Mouse (Mus musculus) heart, embryonic 12.5 days (tissue): ENCODE results near the gene Larp1b. TPM values are rescaled to one million over a fixed set of nuclear protein-coding genes. Genes with fewer than 3 reads are reported as not detected.

ENCODE experiments used
- ATAC-seq: fragments of 200-750 bp; cut with Nextera tagmentation; 2 replicates; pipeline ENCODE4 v1.8.0; 2017; ENCODE audit warnings: moderate TSS enrichment, moderate library complexity; ENCODE audit not compliant: insufficient number of reproducible peaks, low FRiP score
- H3K27ac ChIP-seq: fragments of 300-500 bp; sonication (generic); 2 replicates; pipeline ENCODE4 v1.5.1; 2016; ENCODE audit warnings: mild to moderate bottlenecking, moderate library complexity; ENCODE audit not compliant: poor library complexity, severe bottlenecking
- H3K27me3 ChIP-seq: fragments of 300-500 bp; sonication (generic); replicated peaks from 2 replicates; pipeline ENCODE4 v1.6.1; 2016; ENCODE audit warnings: mild to moderate bottlenecking, moderate library complexity
- H3K36me3 ChIP-seq: fragments of 300-500 bp; sonication (generic); 2 replicates; pipeline ENCODE4 v1.6.1; 2016; ENCODE audit warnings: mild to moderate bottlenecking, moderate library complexity
- H3K4me1 ChIP-seq: fragments of 300-500 bp; sonication (generic); replicated peaks from 2 replicates; pipeline ENCODE4 v1.6.1; 2016; ENCODE audit warnings: mild to moderate bottlenecking
- H3K4me2 ChIP-seq: fragments of 300-500 bp; sonication (generic); 2 replicates; pipeline ENCODE4 v1.6.1; 2016; ENCODE audit warnings: mild to moderate bottlenecking, moderate library complexity
- H3K4me3 ChIP-seq: fragments of 300-500 bp; sonication (generic); 2 replicates; pipeline ENCODE4 v1.5.1; 2016; ENCODE audit warnings: mild to moderate bottlenecking
- H3K9ac ChIP-seq: fragments of 300-500 bp; sonication (generic); 2 replicates; pipeline ENCODE4 v1.6.1; 2016; ENCODE audit warnings: mild to moderate bottlenecking, moderate library complexity
- H3K9me3 ChIP-seq: fragments of 300-500 bp; sonication (generic); replicated peaks from 2 replicates; pipeline ENCODE4 v1.6.1; 2016; ENCODE audit warnings: mild to moderate bottlenecking, moderate library complexity
- WGBS: fragments of 180-500 bp; shearing (Covaris S2); methylation state at CpG from one replicate; pipeline ENCODE4 v1.1.7; 2016; 5-methylcytosine and 5-hydroxymethylcytosine counted together
- polyA plus RNA-seq: library from polyadenylated mRNA; unstranded; fragments of >200 nt; fragmentation: Nextera tagmentation; extraction: Ambion mirVana; gene quantifications from 2 replicates; pipeline ENCODE4 v1.2.1, GENCODE M21; 2016

Gene Larp1b
- polyA plus RNA-seq, 1 experiment from 2014 or later = 10.6 TPM

- Histone ChIP-seq H3K9ac (peak within 1 kb of the TSS; percentile 96), H3K4me1 (peaks cover 12% of the 10 kb centered on the region), H3K27me3 (no peaks in the 10 kb centered on the region), H3K9me3 (no peaks in the 10 kb centered on the region), H3K36me3 (peaks cover 8% of the 10 kb centered on the region; the same call in 1 of the 2 replicates), H3K4me2 (peak within 1 kb of the TSS; percentile 89), H3K4me3 (peak within 1 kb of the TSS; percentile 97), H3K27ac (peak within 1 kb of the TSS; percentile 96)
- WGBS = under 1% methylated on average over 88 of the region's 95 CpGs
- peak; percentile 97 for ATAC-seq
Observed at GRCm38 (mm10) chr3:41082885-41083789, 133.5 kb downstream of the Larp1b start, which contains the start of gene Pgrmc2. Gene Pgrmc2 (minus strand): TSS chr3:41083046.

DNA sequence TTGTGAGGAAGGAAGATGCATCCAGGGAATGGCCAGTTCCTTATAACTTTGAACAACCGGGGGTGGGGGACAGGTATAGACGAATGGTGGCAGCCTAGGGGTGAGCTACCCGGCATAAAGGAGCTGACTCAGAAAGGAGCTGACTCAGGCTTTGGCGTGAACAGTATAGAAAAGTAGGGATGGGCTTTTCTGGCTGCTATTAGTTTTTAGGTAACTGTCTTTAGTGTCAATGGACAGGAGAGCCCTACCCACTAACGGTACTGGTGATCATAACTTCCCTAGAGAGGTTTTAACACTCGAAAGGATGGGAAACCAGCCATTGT is 134.1 kb downstream of the Larp1b start:
- Histone ChIP-seq H3K27me3 (no peaks in the 10 kb centered on the region), H3K9ac (peak overlapping the region; percentile 95), H3K27ac (peak overlapping the region; percentile 96), H3K4me1 (peaks cover 12% of the 10 kb centered on the region), H3K4me3 (peak overlapping the region; percentile 97), H3K9me3 (no peaks in the 10 kb centered on the region), H3K36me3 (peaks cover 5% of the 10 kb centered on the region; the same call in 1 of the 2 replicates), H3K4me2 (peak overlapping the region; percentile 79)
- 3% methylated on average over 6 of the region's 6 CpGs for WGBS
- 0 out of 2 replicates have a peak, but pooled peaks have one; percentile 39 for ATAC-seq

DNA sequence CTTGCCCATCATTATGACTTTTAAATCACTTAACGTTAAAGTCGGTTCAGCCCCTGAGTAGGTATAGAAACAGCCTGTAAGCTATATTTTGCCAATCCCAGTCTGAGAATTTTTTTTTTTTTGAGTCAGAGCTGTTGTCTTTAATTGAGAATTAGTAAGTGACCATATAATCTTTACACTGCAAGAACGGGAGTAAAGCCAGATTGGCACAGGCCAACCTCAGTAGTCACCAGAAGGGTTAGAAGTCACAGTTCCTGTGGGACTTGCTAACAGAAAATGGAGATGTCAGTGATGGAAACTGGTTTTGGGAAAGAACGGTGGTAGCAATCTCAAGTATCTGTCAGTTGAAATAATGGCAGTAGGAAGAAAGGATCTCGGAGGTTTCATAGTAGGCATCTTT is 134.8 kb downstream of the Larp1b start:
- H3K9me3 ChIP-seq = no peaks in the 10 kb centered on the region
- 85% methylated on average over 5 of the region's 5 CpGs for WGBS
- no peak overlapping the region for H3K9ac ChIP-seq
- H3K27ac ChIP-seq = no peak overlapping the region
- H3K36me3 ChIP-seq = peaks cover 2% of the 10 kb centered on the region; the same call in 1 of the 2 replicates
- H3K4me3 ChIP-seq = no peak overlapping the region
- H3K4me2 ChIP-seq = peak overlapping the region; percentile 79
- ATAC-seq = no peak
- no peaks in the 10 kb centered on the region for H3K27me3 ChIP-seq
- peaks cover 12% of the 10 kb centered on the region for H3K4me1 ChIP-seq

DNA sequence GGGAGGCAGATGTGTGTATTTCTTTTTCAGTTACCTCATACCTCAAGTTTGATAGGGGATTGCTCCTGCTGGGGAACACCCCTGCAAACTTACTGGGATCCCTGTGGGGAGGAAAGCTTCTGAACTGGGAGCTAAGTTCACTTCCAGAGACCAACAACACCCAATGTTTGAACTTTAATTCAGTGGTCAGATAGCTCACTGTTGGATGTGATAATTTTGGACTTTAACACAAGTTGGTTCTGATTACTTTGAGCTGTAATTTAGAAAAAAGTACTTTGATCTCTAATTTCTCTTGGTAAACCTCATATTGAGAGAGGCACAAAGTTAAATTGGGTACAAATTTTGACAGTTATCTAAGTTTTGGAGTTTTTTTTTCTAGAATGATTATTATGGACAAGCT is 137.4 kb downstream of the Larp1b start:
- 0 out of 2 replicates have a peak, but pooled peaks cover 2% of the 10 kb centered on the region for H3K4me1 ChIP-seq
- H3K9me3 ChIP-seq = no peaks in the 10 kb centered on the region
- no peak overlapping the region for H3K9ac ChIP-seq
- no peaks in the 10 kb centered on the region for H3K36me3 ChIP-seq
- no peak overlapping the region for H3K27ac ChIP-seq
- H3K4me3 ChIP-seq = no peak overlapping the region
- ATAC-seq = no peak
- H3K27me3 ChIP-seq = no peaks in the 10 kb centered on the region
- H3K4me2 ChIP-seq = no peak overlapping the region

Other genes starting within 250 kb of the Larp1b start
- gene Slc25a31, start 241.0 kb upstream of the Larp1b start, polyA plus RNA-seq = 0.51 and 0.74 TPM in 2 replicates
- gene Hspa4l, start 205.3 kb upstream of the Larp1b start, polyA plus RNA-seq = 36.9 and 38.7 TPM in 2 replicates
- gene Plk4, start 149.8 kb upstream of the Larp1b start, polyA plus RNA-seq = 47.4 and 47.9 TPM in 2 replicates
- gene Mfsd8, start 102.9 kb upstream of the Larp1b start, polyA plus RNA-seq = 5.3 and 6.4 TPM in 2 replicates
- gene Abhd18, start 102.9 kb upstream of the Larp1b start, polyA plus RNA-seq = 14.1 and 14.6 TPM in 2 replicates
- 0.11 and 0.41 TPM in 2 replicates for gene 1700034I23Rik, start 47.3 kb upstream of the Larp1b start, polyA plus RNA-seq
- gene Pgrmc2, start 133.2 kb downstream of the Larp1b start, polyA plus RNA-seq = 56.4 and 59.2 TPM in 2 replicates